Mouse (Mus musculus) left cerebral cortex, postnatal 36 days (tissue): ENCODE measurements around the gene Ddx19a. TPM values are rescaled to one million over a fixed set of nuclear protein-coding genes. Genes with fewer than 3 reads are reported as not detected.
"Not testable (repeated sequence)": the region's sequence is repeated elsewhere in the genome, so short reads cannot be mapped to it uniquely, and the experiment has no call there.

ENCODE experiments used
- DNase-seq, 2 experiments: peaks; one replicate each; pipeline ENCODE4 v3.0.0; 2021 to 2022; ENCODE audit warnings: low spot score in 2 of 2, mixed read lengths in 1 of 2
- intact Hi-C: fragments of 180-260 bp; cut with DNase I; formaldehyde crosslinking; loops from one replicate; pipeline ENCODE4 v1.15.1; 2025
- total RNA-seq, 2 experiments: library from RNA; stranded (reverse); gene quantifications; 2 replicates each; pipeline ENCODE4 v1.2.3; 2021

Ddx19a gene
- total RNA-seq, 2 experiments from 2014 or later: 26.6 to 30.7 TPM

DNA sequence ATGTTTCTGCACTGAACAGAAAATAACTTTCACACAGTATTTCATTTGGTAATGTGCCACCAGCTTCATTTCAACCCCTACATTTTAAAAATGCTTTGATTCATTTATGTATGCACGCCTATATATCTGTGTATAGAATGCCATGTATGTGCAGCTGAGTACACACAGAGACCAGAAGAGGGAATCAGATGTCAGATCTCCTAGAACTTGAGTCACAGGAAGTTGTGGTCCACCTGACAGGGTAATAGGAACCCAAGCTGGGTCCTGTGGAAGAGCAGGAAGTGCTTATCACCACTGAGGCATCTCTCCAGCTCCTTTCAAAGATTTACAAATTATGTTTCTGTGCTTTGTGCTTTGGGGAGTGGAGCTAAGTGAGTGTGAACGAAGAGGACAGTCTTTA is 16.3 kb downstream of the Ddx19a start:
- no peak for DNase-seq
- intact Hi-C loops: loop anchor here (10.0 kb wide), 1 partner anchor 127 kb away; no protein-coding TSS in a partner anchor

DNA sequence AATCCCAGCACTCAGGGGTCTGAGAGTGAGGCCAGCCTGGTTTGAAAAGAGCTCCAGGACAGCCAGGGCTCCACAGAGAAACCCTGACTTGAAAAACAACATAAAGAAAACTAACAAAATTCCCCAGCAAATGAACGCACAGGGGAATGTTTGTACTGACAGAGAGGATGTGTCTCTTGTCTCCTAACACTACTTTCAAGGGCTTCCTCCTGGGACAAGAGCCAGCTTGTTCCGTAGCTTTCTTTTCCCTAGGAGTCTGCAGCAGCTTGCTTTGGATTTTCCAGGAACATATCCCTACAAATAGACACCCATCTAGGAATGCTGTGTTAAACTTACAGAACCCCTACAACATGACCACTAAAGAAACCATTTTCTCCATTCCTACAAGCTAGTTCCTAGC is 19.6 kb downstream of the Ddx19a start:
- intact Hi-C loops, DNase-seq: not testable (repeated sequence)

DNA sequence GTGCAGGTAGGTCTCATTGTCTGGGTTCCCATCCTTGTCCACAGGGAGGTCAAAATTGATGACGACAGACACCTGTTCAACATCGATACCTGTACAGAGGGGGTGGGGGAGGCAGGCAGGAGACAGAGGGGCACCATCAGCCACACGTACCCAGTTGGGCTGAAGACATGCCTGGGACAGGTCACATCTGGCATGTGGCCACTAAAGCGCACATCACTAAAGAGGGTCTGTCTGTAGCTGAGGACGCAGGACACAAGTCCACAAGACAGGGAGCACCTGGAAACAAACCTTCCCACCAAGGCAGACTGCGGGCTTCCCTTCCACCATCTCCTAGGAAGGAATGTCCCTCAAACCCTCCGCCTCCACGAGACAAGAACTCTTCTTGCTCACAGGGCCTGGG is 21.1 kb downstream of the Ddx19a start:
- DNase-seq, intact Hi-C loops: not testable (repeated sequence)

DNA sequence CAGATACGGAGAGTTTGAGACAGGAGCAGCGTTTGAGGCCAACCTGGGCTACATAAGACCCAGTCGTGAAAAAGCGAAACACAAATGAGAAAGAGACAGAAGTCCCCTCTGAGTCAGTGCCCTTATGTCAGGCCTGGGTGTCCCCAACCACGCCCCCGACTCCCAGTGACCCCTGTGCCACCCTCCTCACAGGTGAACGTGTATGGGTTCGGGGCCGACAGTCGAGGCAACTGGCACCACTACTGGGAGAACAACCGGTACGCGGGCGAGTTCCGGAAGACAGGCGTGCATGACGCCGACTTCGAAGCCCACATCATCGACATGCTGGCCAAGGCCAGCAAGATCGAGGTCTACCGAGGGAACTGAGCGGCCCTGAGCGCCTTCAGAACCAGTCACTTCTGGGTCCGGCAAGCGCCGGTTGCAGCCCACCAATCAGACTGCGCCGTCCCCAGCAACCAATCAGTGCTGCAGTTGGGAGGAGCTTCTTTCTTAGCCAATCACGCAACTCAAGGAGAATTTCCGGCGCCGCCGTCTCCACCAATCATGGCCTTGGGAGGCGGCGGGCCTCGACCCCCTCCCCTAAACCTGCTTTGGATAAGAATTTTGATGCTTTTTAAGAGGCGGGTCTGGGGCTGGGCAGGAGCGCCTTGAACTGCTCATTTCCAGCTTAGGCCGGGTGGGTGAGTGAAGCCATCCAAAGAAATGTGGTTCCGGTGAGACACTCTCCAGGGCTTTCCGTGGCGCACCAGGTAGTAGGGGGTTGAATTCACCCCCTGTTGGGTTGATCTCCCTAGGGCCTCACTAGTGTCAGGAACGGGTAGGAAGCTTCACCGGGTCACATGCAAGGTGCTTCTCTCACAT is 27.5 kb downstream of the Ddx19a start:
- intact Hi-C loops: loop anchor here (2.0 kb wide), 1 partner anchor 51 kb away; the partner anchor contains the start of gene St3gal2

DNA sequence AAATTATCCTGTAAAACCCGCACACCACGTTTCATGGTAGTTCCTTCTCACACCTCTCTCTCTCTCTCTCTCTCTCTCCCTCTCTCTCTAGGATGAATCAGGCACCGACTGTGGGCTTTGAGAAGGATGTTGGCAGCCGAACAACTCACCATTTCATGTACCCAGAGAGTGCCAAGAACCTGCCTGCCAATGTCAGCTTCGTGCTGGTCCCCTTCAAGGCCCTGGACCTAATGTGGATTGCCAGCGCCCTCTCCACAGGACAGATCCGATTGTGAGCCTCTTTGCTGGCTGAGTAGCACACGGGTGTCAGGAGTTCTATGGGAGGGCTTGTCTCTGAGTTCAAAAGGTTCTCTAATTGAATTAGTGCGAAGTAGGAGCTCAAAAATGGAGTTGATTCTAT is 30.3 kb downstream of the Ddx19a start:
- DNase-seq: no peak
- intact Hi-C loops: no loop called here

More for the DNA sequence above, 27.5 kb downstream of the Ddx19a start:
- DNase-seq: peak; percentile 90 to 93

DNA sequence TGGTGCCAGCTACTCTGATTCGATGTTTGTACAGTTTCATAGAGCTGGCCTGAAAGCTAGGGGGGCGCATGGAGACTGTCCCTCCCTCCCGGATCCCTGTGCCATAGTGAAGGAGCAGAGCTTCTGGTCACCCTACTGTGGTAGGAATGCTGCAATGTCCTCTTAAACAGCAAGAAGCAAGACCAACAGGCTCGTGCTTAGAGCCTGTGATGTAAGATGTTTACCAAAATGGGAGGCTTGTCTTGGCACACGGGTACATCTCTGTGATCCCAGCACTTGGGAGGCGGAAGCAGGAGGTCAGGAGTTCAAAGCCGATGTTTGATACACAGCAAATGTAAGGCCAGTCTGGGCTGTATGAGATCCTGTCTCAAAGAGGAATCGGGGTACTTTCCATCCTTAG is 31.0 kb downstream of the Ddx19a start:
- no peak for DNase-seq
- intact Hi-C loops: no loop called here

DNA sequence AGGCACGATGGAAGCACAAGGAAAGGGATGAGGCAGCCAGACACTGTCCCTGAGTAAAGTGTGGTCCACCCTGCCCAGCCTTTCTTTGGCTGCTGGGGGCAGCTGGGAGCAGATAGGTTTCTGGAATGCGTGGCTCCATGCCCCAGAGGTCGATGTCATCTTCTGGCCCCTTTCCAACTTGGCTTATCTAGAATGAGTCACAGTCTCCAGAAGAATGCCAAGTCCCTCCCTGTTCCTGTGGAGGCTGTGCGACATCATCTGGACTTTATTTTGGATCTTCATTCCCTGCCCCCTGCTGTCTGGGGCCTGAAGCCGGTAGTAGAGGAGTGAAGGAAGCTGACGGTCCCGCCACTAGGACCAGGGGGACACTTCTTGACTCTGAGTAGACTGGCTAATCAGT is 32.0 kb downstream of the Ddx19a start:
- peak; percentile 67 to 73 for DNase-seq
- intact Hi-C loops: no loop called here

DNA sequence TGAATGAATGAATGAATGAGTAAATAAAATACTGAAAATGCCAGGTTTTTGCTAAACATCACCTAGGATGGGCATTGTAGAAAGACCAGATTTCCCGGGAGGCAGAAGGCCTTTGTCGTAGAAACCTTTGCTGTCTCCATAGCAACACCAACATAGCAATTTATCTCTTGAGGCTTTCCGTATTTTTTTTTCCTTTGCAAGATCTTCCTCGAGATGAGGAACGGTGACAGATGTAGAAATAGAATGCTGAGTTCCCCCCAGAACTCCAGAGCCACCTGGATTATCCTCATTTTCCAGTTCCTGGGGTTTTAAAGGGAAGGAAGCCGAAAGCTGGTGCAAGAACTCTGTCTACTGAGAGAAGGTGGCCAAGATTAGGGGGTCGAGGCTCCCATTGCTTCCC is 32.9 kb downstream of the Ddx19a start:
- intact Hi-C loops: no loop called here
- no peak for DNase-seq

DNA sequence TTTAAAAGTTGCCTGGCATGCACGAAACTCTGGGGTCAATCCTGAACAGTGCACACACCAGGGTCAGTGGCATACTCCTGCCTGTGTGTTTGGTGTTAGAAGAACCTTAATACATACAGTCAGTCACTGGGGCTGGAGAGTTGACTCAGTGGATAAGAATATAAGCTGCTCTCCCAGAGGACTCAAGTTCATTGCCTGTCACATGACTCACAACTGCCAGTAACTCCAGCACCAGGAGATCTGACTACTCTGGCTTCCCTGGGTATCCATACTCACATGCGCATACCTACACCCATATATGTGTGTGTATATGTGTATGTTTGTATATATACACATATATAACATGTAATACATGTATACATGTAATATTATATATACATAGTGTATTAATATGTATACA is 34.5 kb downstream of the Ddx19a start:
- DNase-seq: no peak
- intact Hi-C loops: no loop called here

DNA sequence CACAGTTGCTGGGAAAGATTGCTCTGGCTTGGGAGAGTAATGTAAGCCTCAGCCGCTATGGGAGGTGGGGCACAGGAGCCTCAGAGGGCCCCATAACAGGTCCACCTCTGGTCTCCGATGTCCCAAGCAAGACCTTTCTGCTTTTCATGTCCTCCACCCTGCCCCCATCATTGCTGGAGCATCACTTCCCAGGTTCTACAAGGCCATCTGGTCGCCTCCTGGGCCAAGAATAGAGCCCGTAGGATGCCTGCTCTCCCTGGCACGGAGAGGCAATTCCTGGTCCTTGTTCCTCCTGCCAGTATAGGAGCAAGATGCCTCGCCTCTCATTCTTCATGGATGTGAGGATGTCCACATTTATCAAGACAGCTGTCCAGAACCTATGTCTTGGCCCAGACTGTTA is 37.7 kb downstream of the Ddx19a start:
- intact Hi-C loops: no loop called here
- no peak for DNase-seq

DNA sequence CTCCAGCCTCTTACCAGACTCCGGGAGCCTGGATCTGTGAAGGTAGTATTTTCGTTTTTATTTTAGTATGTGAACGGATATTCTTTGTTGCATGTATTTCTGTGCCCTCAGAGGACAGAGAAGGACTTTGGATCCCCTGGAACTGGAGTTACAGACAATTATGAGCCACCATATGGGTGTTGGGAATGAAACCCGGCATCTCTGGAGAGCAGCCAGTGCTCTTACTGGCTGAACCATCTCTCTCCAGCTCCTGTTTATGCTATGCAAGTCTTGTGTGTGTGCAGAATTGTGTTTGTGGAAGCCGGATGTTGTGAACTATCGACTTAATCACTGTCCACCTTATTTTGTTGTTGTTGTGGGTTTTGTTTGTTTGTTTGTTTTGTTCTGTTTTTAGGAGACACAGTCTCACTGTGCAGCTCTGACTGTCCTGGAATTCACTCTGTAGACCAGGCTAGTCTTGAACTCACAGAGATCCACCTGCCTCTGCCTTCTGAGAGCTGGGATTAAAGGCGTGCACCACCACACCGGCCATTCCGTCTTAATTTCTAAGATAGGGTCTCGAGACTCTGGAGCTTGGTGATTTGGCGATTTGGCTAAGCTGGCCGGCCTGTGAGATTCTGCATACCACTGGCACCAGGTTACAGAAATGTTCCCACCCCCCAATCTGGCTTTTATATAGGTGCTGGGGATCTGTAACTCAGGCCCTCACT is 38.4 kb downstream of the Ddx19a start:
- intact Hi-C loops: no loop called here
- DNase-seq: no peak

DNA sequence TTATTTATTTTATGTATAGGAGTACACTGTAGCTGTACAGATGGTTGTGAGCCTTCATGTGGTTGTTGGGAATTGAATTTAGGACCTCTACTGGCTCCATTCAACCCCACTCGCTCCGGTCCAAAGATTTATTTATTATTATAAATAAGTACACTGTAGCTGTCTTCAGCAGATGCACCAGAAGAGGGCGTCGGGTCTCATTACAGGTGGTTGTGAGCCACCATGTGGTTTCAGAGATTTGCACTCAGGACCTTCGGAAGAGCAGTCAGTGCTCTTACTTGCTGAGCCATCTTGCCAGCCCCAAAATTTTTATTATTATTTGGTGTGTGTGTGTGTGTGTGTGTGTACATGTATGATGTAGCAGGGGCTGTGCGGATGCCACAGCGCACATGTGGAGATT is 39.0 kb downstream of the Ddx19a start:
- intact Hi-C loops, DNase-seq: not testable (repeated sequence)

DNA sequence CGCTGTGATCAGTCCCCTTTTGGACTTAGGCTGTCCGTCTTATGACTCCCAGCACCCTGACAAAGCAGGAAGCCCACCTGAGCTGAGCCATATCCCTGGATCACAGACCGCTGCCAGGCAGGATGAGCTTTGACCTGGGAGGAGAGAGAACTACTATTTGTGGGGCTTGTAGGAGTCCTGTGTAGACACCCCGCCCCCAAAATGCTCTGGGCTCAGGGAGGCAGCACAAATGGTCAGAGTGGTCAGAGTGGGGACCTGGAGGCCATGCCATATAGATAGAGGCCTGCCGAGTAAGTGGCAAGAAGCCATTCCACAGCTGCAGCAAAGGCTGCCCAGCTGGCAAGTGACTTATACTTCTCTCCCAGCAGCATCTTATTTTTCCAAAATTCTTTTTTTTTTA is 39.5 kb downstream of the Ddx19a start:
- DNase-seq: no peak
- intact Hi-C loops: no loop called here

DNA sequence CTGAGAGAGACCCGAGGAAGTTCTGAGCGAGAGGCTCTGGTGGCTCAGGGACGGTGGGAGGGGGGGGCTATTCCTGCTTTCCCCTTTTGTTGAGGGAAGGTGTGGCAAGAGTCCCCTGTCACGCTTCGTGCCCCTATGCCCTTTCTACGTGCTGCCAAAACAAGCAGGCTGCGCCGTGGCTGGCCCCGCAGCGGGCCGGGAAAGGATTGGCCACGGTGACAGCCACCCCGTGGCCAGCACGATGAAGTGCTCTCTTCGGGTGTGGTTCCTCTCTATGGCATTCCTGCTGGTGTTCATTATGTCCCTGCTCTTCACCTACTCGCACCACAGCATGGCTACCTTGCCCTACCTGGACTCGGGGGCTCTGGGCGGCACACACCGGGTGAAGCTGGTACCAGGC is 40.1 kb downstream of the Ddx19a start:
- intact Hi-C loops: no loop called here

DNA sequence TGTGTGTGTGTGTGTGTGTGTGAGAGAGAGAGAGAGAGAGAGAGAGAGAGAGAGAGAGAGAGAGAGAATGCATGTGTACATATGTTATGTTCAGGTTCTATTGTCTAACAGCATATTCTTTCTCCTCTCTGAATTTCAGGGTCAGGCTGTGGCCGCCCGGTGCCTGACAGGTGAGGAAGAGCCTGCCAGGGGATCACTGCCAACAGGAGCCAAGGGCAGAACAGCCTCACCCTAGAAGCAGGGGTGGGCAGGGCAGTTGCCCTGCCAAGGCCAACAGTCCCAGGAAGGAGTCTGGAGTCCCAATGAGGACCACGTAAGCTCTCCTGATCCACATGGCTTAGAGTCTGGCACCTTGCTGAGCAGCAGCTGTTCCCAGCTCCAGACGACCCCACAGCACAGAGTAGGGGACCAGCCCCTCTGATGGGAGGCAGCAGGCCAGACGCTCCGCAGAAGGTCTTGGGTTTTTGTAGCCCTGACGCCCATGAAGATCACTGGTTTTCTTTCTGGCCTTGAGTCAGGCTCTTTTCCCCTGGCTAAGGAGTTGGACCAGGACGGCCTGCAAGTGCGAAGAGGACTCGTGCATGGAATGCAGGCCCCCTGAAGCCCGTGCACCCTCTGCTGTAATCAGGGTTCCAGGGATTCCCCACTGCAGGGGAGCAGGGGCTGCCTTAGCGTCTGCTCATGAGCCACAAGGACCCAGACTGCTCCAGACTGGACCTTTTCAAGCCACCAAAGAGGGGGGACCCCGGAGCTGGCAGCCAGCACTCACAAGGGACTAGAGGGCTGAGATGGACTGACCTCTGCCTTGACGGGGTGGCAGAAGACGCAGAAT is 40.8 kb downstream of the Ddx19a start:
- intact Hi-C loops: no loop called here
- DNase-seq: no peak

More for the DNA sequence above, 40.1 kb downstream of the Ddx19a start:
- DNase-seq: no peak

DNA sequence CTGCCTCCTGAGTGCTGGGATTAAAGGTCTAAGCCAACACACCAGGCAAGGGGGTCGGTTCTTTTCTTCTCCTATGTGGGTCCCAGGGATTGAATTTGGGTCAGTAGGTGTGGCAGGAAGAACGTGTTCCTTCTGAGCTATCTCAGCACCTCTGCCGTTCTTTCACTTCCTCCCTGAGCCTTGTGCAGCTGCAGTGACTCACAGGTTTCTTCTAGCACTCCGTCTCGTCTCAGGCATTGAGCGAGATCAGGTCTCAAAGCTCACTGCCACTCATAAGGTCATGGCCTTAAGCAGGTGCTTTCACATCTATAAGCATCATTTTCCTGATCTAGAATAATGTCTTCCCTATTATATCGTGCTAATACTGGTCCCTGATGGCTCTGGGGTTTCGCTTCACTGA is 42.8 kb downstream of the Ddx19a start:
- intact Hi-C loops: no loop called here
- no peak for DNase-seq

DNA sequence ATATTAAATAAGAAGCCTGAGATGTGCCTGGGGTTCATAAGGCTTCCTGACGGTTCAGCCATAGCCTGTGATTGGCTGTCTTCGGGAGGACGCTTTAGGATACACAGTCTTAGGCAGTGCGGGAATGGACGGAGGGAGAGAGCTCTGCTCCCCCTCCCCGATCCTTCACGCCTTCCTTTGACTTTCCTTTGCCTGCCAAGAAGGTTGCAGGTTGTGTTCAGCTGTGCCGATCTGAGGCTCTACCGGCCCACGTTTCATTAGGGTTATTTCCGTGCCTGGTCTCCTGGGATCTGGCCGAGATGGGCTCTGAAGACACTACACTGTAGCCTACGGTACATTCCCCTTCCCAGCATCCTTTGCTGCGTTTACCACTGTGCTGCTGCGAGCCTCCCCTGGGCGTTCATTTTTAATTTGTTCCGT is 47.5 kb downstream of the Ddx19a start:
- peak; percentile 37 to 44 for DNase-seq
- intact Hi-C loops: no loop called here

DNA sequence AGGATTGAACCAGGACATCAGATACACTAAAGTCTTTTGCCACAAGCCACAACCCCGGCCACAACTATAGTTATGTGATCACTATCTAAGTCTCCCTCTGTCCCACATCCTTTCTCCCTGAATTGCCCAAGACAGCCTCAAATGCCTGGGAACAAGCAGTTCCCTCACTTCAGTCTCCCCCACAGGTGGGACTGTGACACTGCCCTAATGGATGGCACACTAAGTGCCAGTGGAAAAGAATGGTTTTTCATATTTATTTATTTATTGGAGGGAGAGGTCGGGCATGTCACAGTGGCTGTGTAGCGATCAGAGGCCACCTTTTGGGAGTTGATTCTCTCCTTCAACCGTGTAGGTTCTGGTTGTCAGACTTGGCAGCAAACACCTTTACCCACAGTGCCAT is 51.9 kb downstream of the Ddx19a start:
- no peak for DNase-seq
- intact Hi-C loops: no loop called here

DNA sequence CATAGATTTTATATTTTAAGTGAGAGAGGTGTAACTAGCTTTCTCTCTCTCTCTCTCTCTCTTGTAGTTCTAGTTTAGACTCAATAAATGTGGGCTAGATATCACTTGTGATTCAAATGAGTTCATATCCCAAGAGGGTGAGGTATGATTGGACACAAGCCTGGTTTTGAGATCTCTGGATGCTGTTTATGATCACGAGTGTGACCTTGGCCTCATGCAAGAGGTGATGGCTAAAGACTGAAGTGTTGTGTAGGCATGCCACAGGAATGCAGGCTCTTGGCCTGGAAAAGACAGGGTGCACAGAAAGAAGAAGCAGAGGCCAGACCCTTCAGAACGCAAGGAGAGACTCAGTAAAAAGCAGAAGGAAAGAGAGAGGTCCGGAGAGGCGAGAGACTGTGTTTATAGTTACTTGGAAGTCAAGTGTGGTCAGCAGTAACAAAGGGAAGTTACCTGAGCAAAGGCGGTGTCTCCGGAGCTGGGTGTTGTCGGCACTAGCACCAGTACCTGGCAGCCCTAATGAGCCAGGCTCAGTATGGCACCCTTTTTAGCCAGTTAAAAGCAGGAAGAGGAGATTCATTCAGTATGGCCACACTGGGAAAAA is 53.2 kb downstream of the Ddx19a start:
- intact Hi-C loops: no loop called here
- no peak for DNase-seq
